Mouse (Mus musculus) embryonic facial prominence, embryonic 14.5 days (tissue): ENCODE data around the gene Abhd16a. TPM values are rescaled to one million over a fixed set of nuclear protein-coding genes. Genes with fewer than 3 reads are reported as not detected.

ENCODE experiments used
- ATAC-seq: fragments of 200-750 bp; cut with Nextera tagmentation; 2 replicates; pipeline ENCODE4 v1.8.0; 2017; ENCODE audit warnings: low read depth, moderate number of reproducible peaks, moderate TSS enrichment
- DNase-seq: peaks from one replicate; pipeline ENCODE4 v3.0.0-alpha.2; 2015; ENCODE audit warnings: low spot score
- H3K27ac ChIP-seq: fragments of 300-500 bp; sonication (generic); replicated peaks from 2 replicates; pipeline ENCODE4 v1.5.1; 2014; ENCODE audit warnings: low read depth, mild to moderate bottlenecking, low read length, moderate library complexity
- H3K27me3 ChIP-seq: fragments of 300-500 bp; sonication (generic); replicated peaks from 2 replicates; pipeline ENCODE4 v1.6.1; 2014; ENCODE audit warnings: low read length; ENCODE audit not compliant: control insufficient read depth, insufficient read depth
- H3K36me3 ChIP-seq: fragments of 300-500 bp; sonication (generic); 2 replicates; pipeline ENCODE4 v1.6.1; 2014; ENCODE audit warnings: low read length, mixed read lengths; ENCODE audit not compliant: control insufficient read depth, insufficient read depth
- H3K4me1 ChIP-seq: fragments of 300-500 bp; sonication (generic); 2 replicates; pipeline ENCODE4 v1.6.1; 2014; ENCODE audit warnings: antibody characterized with exemption, low read length; ENCODE audit not compliant: control insufficient read depth, insufficient read depth
- H3K4me2 ChIP-seq: fragments of 300-500 bp; sonication (generic); 2 replicates; pipeline ENCODE4 v1.6.1; 2014; ENCODE audit warnings: low read depth, mild to moderate bottlenecking, low read length, moderate library complexity, mixed read lengths
- H3K4me3 ChIP-seq: fragments of 300-500 bp; sonication (generic); 2 replicates; pipeline ENCODE4 v1.5.1; 2014; ENCODE audit warnings: low read depth, mild to moderate bottlenecking, low read length
- H3K9ac ChIP-seq: fragments of 300-500 bp; sonication (generic); 2 replicates; pipeline ENCODE4 v1.6.1; 2014; ENCODE audit warnings: low read depth, mild to moderate bottlenecking, low read length, moderate library complexity, mixed read lengths
- H3K9me3 ChIP-seq: fragments of 300-500 bp; sonication (generic); 2 replicates; pipeline ENCODE4 v1.6.1; 2016; ENCODE audit warnings: low read length; ENCODE audit not compliant: control insufficient read depth
- WGBS: fragments of 180-500 bp; shearing (Covaris S2); extraction: QIAGEN DNeasy Blood & Tissue Kit; methylation state at CpG from one replicate; pipeline ENCODE4 v1.1.7; 2014; 5-methylcytosine and 5-hydroxymethylcytosine counted together
- polyA plus RNA-seq: library from polyadenylated mRNA; unstranded; fragments of >200 nt; fragmentation: Nextera tagmentation; extraction: Ambion mirVana; gene quantifications from 2 replicates; pipeline ENCODE4 v1.2.1, GENCODE M21; 2014

Gene Abhd16a
- polyA plus RNA-seq, 1 experiment from 2014 or later, result 77.2 TPM

GRCm38 (mm10) chr17:35048932-35049440, 40.1 kb upstream of the Abhd16a start:
- Histone ChIP-seq H3K9ac (peak overlapping the region; percentile 84; the same call in 1 of the 2 replicates), H3K36me3 (peaks cover 20% of the 10 kb centered on the region), H3K27me3 (no peaks in the 10 kb centered on the region), H3K9me3 (no peaks in the 10 kb centered on the region), H3K4me1 (peaks cover 50% of the 10 kb centered on the region), H3K4me2 (peak overlapping the region; percentile 83), H3K4me3 (peak overlapping the region; percentile 61; the same call in 1 of the 2 replicates), H3K27ac (peak overlapping the region; percentile 96)
- WGBS, result 70% methylated on average over 5 of the region's 5 CpGs
- ATAC-seq (no peak), DNase-seq (no peak)

GRCm38 (mm10) chr17:35049561-35050016, 39.5 kb upstream of the Abhd16a start, which contains the start of gene Clic1:
Clic1 (plus strand) TSS chr17:35049966.
- H3K9me3 ChIP-seq, result no peaks in the 10 kb centered on the region
- peak; percentile 35 for ATAC-seq
- peaks cover 50% of the 10 kb centered on the region for H3K4me1 ChIP-seq

GRCm38 (mm10) chr17:35050126-35050750, 38.8 kb upstream of the Abhd16a start:
- Histone ChIP-seq H3K4me2 (peak overlapping the region; percentile 83), H3K9ac (peak overlapping the region; percentile 84), H3K27ac (peak overlapping the region; percentile 96), H3K4me1 (peaks cover 46% of the 10 kb centered on the region), H3K9me3 (no peaks in the 10 kb centered on the region), H3K27me3 (no peaks in the 10 kb centered on the region), H3K36me3 (peaks cover 30% of the 10 kb centered on the region), H3K4me3 (peak overlapping the region; percentile 61)
- WGBS, result under 1% methylated on average over 21 of the region's 27 CpGs
- ATAC-seq (peak; percentile 34), DNase-seq (peak; percentile 85)

More at GRCm38 (mm10) chr17:35049561-35050016, 39.5 kb upstream of the Abhd16a start, which contains the start of gene Clic1:
- H3K36me3 ChIP-seq, result peaks cover 25% of the 10 kb centered on the region
- peak within 1 kb of the TSS; percentile 61 for H3K4me3 ChIP-seq
- H3K27ac ChIP-seq, result peak within 1 kb of the TSS; percentile 96
- DNase-seq, result peak; percentile 94
- peak within 1 kb of the TSS; percentile 84 for H3K9ac ChIP-seq
- H3K4me2 ChIP-seq, result peak within 1 kb of the TSS; percentile 83
- 2% methylated on average over 11 of the region's 11 CpGs for WGBS
- no peaks in the 10 kb centered on the region for H3K27me3 ChIP-seq

GRCm38 (mm10) chr17:35051156-35052086, 37.6 kb upstream of the Abhd16a start:
- Histone ChIP-seq H3K36me3 (peaks cover 42% of the 10 kb centered on the region), H3K27me3 (no peaks in the 10 kb centered on the region), H3K4me1 (peaks cover 36% of the 10 kb centered on the region), H3K4me3 (peak overlapping the region; percentile 61), H3K27ac (peak overlapping the region; percentile 96), H3K9me3 (no peaks in the 10 kb centered on the region), H3K9ac (peak overlapping the region; percentile 84), H3K4me2 (peak overlapping the region; percentile 83)
- ATAC-seq (peak; percentile 45), DNase-seq (peak; percentile 92)
- WGBS, result under 1% methylated on average over 21 of the region's 21 CpGs

- Histone ChIP-seq H3K4me1 (peaks cover 30% of the 10 kb centered on the region), H3K4me2 (peak overlapping the region; percentile 83), H3K27ac (peak overlapping the region; percentile 96), H3K27me3 (no peaks in the 10 kb centered on the region), H3K9me3 (no peaks in the 10 kb centered on the region), H3K4me3 (peak overlapping the region; percentile 61), H3K9ac (peak overlapping the region; percentile 84), H3K36me3 (peaks cover 47% of the 10 kb centered on the region)
- 68% methylated on average over 12 of the region's 12 CpGs for WGBS
- DNase-seq, result no peak
- no peak for ATAC-seq
Observed at GRCm38 (mm10) chr17:35052271-35052798, 36.7 kb upstream of the Abhd16a start.

GRCm38 (mm10) chr17:35055691-35056495, 33.2 kb upstream of the Abhd16a start:
- peaks cover 8% of the 10 kb centered on the region for H3K4me1 ChIP-seq
- no peak overlapping the region for H3K4me3 ChIP-seq
- no peak overlapping the region for H3K27ac ChIP-seq
- H3K9ac ChIP-seq, result no peak overlapping the region
- no peaks in the 10 kb centered on the region for H3K9me3 ChIP-seq
- no peak overlapping the region for H3K4me2 ChIP-seq
- no peaks in the 10 kb centered on the region for H3K27me3 ChIP-seq
- DNase-seq (no peak), ATAC-seq (no peak)
- 87% methylated on average over 7 of the region's 7 CpGs for WGBS
- peaks cover 64% of the 10 kb centered on the region for H3K36me3 ChIP-seq

- H3K4me1 ChIP-seq, result peaks cover 3% of the 10 kb centered on the region
- H3K36me3 ChIP-seq, result peaks cover 74% of the 10 kb centered on the region
Observed at GRCm38 (mm10) chr17:35057090-35057489, 32.0 kb upstream of the Abhd16a start.

More at GRCm38 (mm10) chr17:35057090-35057489, 32.0 kb upstream of the Abhd16a start:
- Histone ChIP-seq H3K27ac (no peak overlapping the region), H3K27me3 (no peaks in the 10 kb centered on the region), H3K9ac (no peak overlapping the region), H3K9me3 (no peaks in the 10 kb centered on the region), H3K4me2 (no peak overlapping the region), H3K4me3 (no peak overlapping the region)
- DNase-seq (no peak), ATAC-seq (no peak)
- WGBS, result 79% methylated on average over 3 of the region's 3 CpGs
